Mouse (Mus musculus): ENCODE results near the gene Snx3. TPM values are rescaled to one million over a fixed set of nuclear protein-coding genes. Genes with fewer than 3 reads are reported as not detected.

Snx3 gene
- polyA plus RNA-seq, 1 experiment from 2014 or later = 236 TPM

DNA sequence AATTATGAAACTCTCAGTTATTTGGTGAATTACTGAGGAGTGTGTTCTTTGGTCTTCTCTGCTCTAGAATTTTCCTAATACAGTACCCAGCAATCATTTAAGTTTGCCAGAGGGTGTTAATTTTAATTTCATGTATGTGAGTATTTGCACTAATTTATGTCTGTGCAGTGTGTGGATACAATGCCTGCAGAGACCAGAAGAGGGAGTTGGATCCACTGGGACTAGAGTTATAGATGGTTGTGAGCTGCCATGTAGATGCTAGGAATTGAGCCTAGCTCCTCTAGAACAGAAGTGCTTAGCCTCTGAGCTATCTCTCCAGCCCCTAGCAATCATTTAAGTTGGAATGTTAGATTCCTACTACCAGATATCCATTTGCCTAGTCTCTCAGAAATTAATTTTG, 12.3 kb downstream of the Snx3 start:
- no peak overlapping the region for H3K4me2 ChIP-seq (replicated peaks)
- H3K9ac ChIP-seq (replicated peaks) = no peak overlapping the region

DNA sequence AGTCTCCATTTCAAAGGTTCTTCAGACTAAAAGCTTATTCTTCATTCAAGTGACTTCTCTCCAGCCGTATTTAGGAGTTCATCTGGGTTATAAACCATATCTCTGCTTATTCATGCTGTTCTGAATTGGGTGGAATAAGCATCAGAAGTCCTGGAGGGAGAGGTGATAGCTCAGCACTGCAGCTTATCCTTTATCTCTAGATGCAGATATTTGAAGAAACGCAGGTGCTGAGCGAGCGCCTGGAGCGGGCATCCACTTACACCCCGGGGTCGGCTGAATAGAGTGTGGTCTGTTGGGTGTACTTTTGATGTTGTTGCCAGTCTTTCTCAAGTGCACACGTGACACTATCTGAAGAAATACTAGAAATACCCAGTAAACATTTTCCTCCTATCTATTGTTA, 16.5 kb downstream of the Snx3 start:
- Histone ChIP-seq H3K4me1 (replicated peaks) (peaks cover 8% of the 10 kb centered on the region), H3K9me3 (no peaks in the 10 kb centered on the region), H3K36me3 (no peaks in the 10 kb centered on the region), H3K4me3 (replicated peaks) (no peak overlapping the region), H3K4me2 (replicated peaks) (no peak overlapping the region), H3K27ac (no peak overlapping the region), H3K9ac (replicated peaks) (no peak overlapping the region), H3K27me3 (no peaks in the 10 kb centered on the region)
- WGBS = 83% methylated on average over 8 of the region's 8 CpGs
- ATAC-seq = no peak

More for the DNA sequence above, 12.3 kb downstream of the Snx3 start:
- no peak for ATAC-seq
- Histone ChIP-seq H3K27me3 (no peaks in the 10 kb centered on the region), H3K36me3 (no peaks in the 10 kb centered on the region; the same call in 1 of the 2 replicates), H3K9me3 (no peaks in the 10 kb centered on the region), H3K4me1 (replicated peaks) (no peaks in the 10 kb centered on the region), H3K27ac (no peak overlapping the region), H3K4me3 (replicated peaks) (no peak overlapping the region)

DNA sequence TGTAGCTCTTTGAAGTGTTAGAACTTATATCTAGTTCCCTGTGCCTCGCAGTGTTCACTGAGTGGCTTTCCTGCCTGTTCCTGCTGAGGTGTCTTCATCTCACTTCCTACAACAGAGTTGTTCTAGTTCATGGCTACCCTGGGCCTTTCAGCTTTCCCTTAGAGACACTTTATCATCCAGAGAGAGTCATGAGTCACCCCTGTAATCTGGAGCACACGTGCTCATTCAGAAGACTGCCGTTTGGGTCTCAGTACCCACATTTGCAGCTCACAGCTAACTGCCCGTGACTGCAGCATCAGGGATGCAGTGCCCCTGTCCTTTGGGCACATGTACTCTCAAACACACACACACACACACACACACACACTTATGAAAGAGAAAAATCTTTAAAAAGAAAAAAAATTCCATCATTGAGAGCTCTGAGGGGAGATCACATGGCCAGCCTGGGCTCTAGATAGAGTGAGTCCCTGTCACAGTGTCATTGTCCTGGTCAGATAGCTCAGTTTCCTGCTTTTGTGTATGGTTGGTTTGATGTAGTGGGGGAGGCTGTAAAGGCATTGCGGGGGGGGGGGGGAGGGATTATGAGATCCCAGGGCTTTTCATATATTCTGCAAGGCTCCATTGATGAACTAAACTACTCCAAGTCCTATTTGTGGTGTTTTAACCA, 19.6 kb downstream of the Snx3 start:
- no peaks in the 10 kb centered on the region for H3K9me3 ChIP-seq
- WGBS = 61% methylated on average over 5 of the region's 5 CpGs
- H3K27me3 ChIP-seq = no peaks in the 10 kb centered on the region
- no peak overlapping the region for H3K9ac ChIP-seq (replicated peaks)
- no peak for ATAC-seq
- H3K4me1 ChIP-seq (replicated peaks) = peaks cover 15% of the 10 kb centered on the region
- H3K27ac ChIP-seq = no peak overlapping the region
- no peak overlapping the region for H3K4me3 ChIP-seq (replicated peaks)
- no peak overlapping the region for H3K4me2 ChIP-seq (replicated peaks)
- H3K36me3 ChIP-seq = peaks cover 6% of the 10 kb centered on the region

DNA sequence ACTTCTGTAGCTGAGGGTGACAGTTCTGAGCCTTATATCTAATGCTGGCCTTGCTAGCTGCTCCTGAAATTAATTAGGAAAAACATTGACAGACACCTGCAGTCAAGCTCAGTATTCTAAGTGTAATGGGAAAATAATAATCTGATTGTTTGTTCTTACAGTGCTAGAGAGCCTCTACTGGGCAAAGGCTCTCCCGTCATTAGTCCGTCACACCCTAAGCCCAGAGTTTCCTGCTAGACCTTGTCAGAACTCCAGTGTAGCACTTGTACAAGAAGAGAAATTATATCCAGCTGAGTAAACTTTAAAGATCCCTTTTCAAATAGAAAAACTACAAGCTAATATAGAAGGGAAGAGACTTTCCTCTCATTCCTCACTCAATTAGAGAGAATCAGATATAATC, 21.1 kb downstream of the Snx3 start:
- Histone ChIP-seq H3K9me3 (no peaks in the 10 kb centered on the region), H3K4me1 (replicated peaks) (peaks cover 15% of the 10 kb centered on the region), H3K4me2 (replicated peaks) (no peak overlapping the region), H3K27ac (no peak overlapping the region), H3K9ac (replicated peaks) (no peak overlapping the region), H3K4me3 (replicated peaks) (no peak overlapping the region), H3K27me3 (no peaks in the 10 kb centered on the region), H3K36me3 (peaks cover 14% of the 10 kb centered on the region)
- ATAC-seq = no peak
- 58% methylated on average over 2 of the region's 2 CpGs for WGBS

DNA sequence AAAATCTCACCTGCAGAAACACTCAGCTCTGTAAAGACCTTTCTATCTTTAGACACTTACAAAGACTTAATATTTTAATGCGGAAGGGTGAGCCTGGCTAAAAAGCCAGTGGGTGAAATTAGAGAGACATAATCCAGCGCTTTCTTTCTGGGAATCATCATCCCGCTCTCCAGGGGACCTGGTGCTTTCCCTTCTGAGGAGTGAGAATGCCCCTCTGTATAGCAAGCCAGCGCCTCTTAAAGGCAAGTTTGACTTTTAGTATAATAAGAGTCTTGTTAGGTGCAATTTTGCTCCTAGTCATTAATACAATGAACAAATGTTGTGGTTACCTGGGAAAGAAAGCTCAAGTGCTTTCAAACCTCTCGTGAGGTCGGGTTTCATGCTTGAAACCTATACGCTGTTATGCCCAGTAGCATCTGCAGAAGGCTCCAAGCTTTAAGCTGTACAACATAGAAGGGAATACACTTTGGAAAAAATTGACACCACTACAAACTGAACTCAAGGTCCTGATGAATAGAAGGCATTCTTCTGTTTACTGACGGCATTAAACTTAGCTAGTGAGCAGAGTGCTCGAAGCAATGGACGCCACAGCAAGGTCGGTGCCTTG, 21.8 kb downstream of the Snx3 start:
- Histone ChIP-seq H3K4me1 (replicated peaks) (peaks cover 15% of the 10 kb centered on the region), H3K9me3 (no peaks in the 10 kb centered on the region), H3K27ac (no peak overlapping the region), H3K9ac (replicated peaks) (no peak overlapping the region), H3K27me3 (no peaks in the 10 kb centered on the region), H3K36me3 (peaks cover 21% of the 10 kb centered on the region), H3K4me2 (replicated peaks) (no peak overlapping the region), H3K4me3 (replicated peaks) (no peak overlapping the region)
- WGBS = 47% methylated on average over 11 of the region's 11 CpGs
- ATAC-seq = no peak

DNA sequence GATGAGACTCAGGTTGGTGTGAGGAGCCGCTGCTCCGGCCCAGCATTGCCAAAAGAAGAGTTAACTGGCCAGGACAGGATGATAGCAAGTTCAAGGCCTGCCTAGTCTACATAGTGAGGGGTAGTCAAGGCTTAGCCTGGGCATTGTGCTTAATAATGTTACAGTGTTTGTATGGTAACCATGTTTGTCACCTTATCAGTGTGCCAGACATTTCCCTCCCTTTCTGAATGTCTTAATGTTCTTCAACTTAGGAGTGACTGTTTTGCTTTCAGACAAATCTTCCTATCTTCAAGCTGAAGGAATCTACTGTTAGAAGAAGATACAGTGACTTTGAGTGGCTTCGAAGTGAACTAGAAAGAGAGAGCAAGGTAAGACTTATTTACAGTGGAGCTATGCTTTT, 23.9 kb downstream of the Snx3 start:
- H3K4me2 ChIP-seq (replicated peaks) = no peak overlapping the region
- H3K36me3 ChIP-seq = peaks cover 34% of the 10 kb centered on the region
- H3K9ac ChIP-seq (replicated peaks) = no peak overlapping the region
- no peak overlapping the region for H3K4me3 ChIP-seq (replicated peaks)
- H3K4me1 ChIP-seq (replicated peaks) = peaks cover 15% of the 10 kb centered on the region
- WGBS = 96% methylated on average over 3 of the region's 3 CpGs
- no peak overlapping the region for H3K27ac ChIP-seq
- H3K9me3 ChIP-seq = no peaks in the 10 kb centered on the region
- H3K27me3 ChIP-seq = no peaks in the 10 kb centered on the region
- ATAC-seq = no peak

DNA sequence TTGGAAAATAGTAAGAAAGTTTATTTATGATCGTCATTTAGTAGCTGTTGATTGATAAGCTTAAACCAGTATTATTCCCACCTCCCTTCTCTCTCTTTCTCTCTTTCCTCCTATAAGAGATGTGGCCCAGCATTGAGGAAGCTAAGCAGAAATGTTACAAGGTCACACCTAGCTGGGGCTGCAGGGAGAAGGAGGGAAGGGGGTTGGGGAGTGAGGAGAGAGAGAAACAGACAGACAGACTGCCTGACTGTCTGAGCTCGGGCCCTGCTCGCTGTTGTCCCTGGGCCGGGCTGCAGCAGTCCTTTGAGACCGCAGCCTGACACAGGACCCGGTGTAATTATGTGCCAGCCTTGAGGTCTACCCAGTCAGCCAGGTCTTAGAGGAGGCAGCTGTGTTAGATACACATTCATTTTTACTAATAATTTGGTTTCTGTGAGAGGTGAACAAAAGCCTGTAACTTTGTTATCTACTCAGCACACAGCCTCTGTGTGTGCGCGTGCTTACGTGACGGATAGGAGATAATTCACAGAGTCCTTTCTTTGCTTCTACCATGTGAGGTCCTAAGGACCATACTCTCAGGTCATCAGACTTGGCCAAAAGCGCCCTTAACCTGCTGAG, 32.1 kb downstream of the Snx3 start:
- WGBS = 89% methylated on average over 11 of the region's 11 CpGs
- no peak for ATAC-seq
- no peak overlapping the region for H3K4me3 ChIP-seq (replicated peaks)
- H3K27ac ChIP-seq = no peak overlapping the region
- peaks cover 51% of the 10 kb centered on the region for H3K36me3 ChIP-seq
- no peaks in the 10 kb centered on the region for H3K9me3 ChIP-seq
- H3K9ac ChIP-seq (replicated peaks) = no peak overlapping the region
- H3K27me3 ChIP-seq = peaks cover 5% of the 10 kb centered on the region
- H3K4me1 ChIP-seq (replicated peaks) = peaks cover 4% of the 10 kb centered on the region; the same call in 1 of the 2 replicates
- H3K4me2 ChIP-seq (replicated peaks) = no peak overlapping the region

DNA sequence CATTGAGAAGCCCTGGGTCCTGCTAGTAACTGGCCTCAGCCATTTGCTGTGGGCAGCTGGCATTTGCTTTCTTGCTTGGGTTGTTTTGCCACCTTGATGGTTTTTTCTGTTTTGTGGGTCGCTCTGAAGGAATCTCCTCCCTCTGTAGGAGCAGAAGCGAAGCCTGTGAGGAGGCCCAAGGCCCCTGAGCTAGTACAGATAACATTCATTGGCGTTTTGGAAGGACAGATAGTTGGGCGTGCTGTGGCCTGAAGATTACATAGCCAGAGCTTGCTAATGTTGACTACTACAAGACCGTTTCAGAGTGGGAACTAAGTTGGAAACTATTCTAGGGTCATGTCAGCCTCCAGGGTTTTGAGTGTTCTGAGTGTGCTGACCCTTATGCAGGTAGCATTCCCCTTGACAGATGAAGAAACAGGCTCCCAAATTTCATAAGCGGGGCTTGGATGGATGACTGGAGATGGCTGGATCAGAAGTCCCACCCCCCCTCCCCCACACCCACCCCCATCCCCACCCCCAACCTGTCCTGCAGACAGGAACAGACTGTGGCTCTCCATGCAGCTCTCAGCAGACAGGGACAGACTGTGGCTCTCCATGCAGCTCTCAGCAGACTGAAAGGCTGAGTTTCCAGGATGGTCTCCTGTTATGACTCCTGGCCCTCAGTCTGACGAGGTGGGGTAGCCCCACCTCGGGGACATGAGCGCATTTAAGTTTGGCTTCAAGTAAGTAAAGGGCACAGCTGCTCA, 35.9 kb downstream of the Snx3 start:
- Histone ChIP-seq H3K9ac (replicated peaks) (no peak overlapping the region), H3K4me2 (replicated peaks) (no peak overlapping the region), H3K27me3 (peaks cover 14% of the 10 kb centered on the region), H3K9me3 (no peaks in the 10 kb centered on the region), H3K27ac (no peak overlapping the region), H3K4me3 (replicated peaks) (no peak overlapping the region), H3K4me1 (replicated peaks) (peaks cover 4% of the 10 kb centered on the region; the same call in 1 of the 2 replicates), H3K36me3 (peaks cover 34% of the 10 kb centered on the region)
- no peak for ATAC-seq
- WGBS = 91% methylated on average over 9 of the region's 9 CpGs

DNA sequence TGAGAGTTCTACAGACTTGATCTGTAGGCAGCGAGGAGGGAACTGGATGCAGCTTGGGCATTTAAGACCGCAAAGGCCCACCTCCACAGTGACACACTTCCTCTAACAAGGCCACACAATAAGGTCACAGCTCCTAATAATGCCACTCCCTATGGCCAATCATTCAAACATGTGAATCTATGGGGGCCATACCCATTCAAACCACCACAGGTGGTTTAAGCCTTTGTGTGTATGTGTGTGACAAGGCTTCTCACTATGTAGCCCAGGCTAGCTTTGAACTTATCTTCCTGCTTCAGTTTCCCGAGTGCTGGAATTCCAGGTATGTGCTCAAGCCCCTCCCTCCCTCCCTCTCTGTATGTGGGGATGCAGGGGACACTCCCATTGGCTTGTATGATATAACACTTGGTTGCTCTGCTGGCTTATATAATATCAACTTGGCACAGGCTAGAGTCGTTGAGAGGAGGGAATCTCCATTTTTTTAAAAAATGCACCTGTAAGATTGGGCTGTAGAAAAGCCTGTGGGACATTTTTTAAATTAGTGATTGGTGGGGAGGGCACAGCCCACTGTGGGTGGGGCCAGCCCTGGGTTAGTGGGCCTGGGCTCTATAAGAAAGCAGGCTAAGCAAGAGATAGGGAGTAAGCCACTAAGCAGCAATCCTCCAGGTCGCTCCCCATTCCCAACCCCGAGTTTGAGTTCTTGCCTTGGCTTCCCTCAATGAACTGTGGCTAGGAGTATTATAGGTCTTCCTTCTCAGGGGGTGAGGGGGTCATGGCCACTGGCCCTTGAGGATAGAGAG, 44.1 kb downstream of the Snx3 start:
- Histone ChIP-seq H3K9ac (replicated peaks) (no peak overlapping the region), H3K36me3 (no peaks in the 10 kb centered on the region), H3K4me2 (replicated peaks) (no peak overlapping the region), H3K4me1 (replicated peaks) (no peaks in the 10 kb centered on the region), H3K27me3 (peaks cover 6% of the 10 kb centered on the region; the same call in 1 of the 2 replicates), H3K27ac (no peak overlapping the region), H3K9me3 (no peaks in the 10 kb centered on the region), H3K4me3 (replicated peaks) (no peak overlapping the region)
- ATAC-seq = no peak
- WGBS = 85% methylated on average over 6 of the region's 6 CpGs

DNA sequence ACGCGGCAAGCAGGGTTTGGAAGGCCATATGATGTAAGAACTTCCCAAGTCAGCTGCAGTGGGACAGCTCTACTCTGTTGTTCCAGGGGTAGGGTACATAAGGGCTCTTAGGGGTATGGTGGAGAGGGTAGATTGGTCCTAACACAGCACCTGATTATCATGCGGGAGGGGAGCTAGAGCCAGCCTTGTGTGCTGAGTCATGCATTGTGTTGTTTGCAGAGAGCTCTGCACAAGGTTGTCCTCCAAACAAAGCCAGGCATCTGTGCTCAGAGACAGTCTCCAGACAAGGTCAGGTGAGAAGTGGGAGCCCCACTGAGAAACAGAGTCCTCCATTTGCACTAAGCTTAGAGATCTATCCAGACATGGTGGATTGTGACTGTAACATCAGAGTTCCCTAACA, 44.7 kb downstream of the Snx3 start:
- Histone ChIP-seq H3K36me3 (no peaks in the 10 kb centered on the region), H3K4me1 (replicated peaks) (no peaks in the 10 kb centered on the region), H3K4me2 (replicated peaks) (no peak overlapping the region), H3K27me3 (peaks cover 8% of the 10 kb centered on the region; the same call in 1 of the 2 replicates), H3K9me3 (no peaks in the 10 kb centered on the region), H3K9ac (replicated peaks) (no peak overlapping the region), H3K27ac (no peak overlapping the region), H3K4me3 (replicated peaks) (no peak overlapping the region)
- 92% methylated on average over 3 of the region's 3 CpGs for WGBS
- no peak for ATAC-seq

DNA sequence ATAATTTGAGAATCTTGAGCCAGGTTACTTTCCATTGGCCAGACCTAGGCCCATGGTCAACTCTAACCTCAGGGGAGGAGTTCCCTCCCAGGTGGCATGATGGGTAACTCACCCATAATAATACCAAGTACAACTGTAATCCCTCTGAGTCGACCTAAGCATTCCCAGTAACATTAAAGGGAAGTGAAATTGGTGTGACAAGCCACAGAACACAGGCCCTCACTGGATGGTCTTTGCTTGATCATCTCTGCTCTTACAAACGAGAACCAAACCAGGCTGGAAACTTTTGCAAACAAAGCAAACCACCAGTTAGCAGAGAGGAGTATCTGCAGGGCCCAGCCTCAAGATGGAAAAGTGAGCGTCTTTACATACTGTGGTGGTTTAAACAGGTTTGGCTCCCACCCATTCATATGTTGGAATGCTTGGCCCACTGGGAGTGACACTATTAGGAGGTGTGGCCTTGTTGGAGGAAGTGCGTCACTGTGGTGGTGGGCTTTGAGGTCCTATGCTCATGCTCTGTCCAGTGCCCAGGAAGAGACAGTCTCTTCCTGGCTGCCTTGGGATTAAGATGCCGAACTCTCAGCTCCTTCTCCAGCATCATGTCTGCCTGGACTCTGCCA, 57.9 kb downstream of the Snx3 start:
- WGBS = 83% methylated on average over 5 of the region's 5 CpGs
- H3K27me3 ChIP-seq = peaks cover 23% of the 10 kb centered on the region

More for the DNA sequence above, 57.9 kb downstream of the Snx3 start:
- Histone ChIP-seq H3K4me1 (replicated peaks) (no peaks in the 10 kb centered on the region), H3K4me3 (replicated peaks) (no peak overlapping the region), H3K4me2 (replicated peaks) (no peak overlapping the region), H3K27ac (no peak overlapping the region), H3K9ac (replicated peaks) (no peak overlapping the region), H3K36me3 (no peaks in the 10 kb centered on the region), H3K9me3 (no peaks in the 10 kb centered on the region)
- ATAC-seq = no peak
